Mouse (Mus musculus) forebrain, postnatal 0 days (tissue): Measurements from ENCODE around the gene Gpc6. TPM values are rescaled to one million over a fixed set of nuclear protein-coding genes. Genes with fewer than 3 reads are reported as not detected.
A peak's percentile ranks its signal among the peaks of the same experiment; 100 is the strongest.

Source experiments
- ATAC-seq: fragments of 200-750 bp; cut with Nextera tagmentation; 2 replicates; pipeline ENCODE4 v1.8.0; 2017; ENCODE audit warnings: mild to moderate bottlenecking, moderate library complexity
- DNase-seq: peaks from one replicate; pipeline ENCODE4 v3.0.0-alpha.2; 2015
- H3K27ac ChIP-seq: fragments of 300-500 bp; sonication (generic); 2 replicates; pipeline ENCODE4 v1.5.1; 2014; ENCODE audit warnings: low read depth, mild to moderate bottlenecking, antibody characterized with exemption, low read length, moderate library complexity, mixed read lengths
- H3K27me3 ChIP-seq: fragments of 300-500 bp; sonication (generic); 2 replicates; pipeline ENCODE4 v1.6.1; 2014; ENCODE audit warnings: mild to moderate bottlenecking, low read length, mixed read lengths; ENCODE audit not compliant: insufficient read depth
- H3K36me3 ChIP-seq: fragments of 300-500 bp; sonication (generic); 2 replicates; pipeline ENCODE4 v1.6.1; 2014; ENCODE audit warnings: mild to moderate bottlenecking, moderate library complexity; ENCODE audit not compliant: insufficient read depth
- H3K4me1 ChIP-seq: fragments of 300-500 bp; sonication (generic); 2 replicates; pipeline ENCODE4 v1.6.1; 2014; ENCODE audit warnings: antibody characterized with exemption; ENCODE audit not compliant: insufficient read depth
- H3K4me2 ChIP-seq: fragments of 300-500 bp; sonication (generic); 2 replicates; pipeline ENCODE4 v1.6.1; 2014; ENCODE audit warnings: low read depth, mild to moderate bottlenecking, moderate library complexity
- H3K4me3 ChIP-seq: fragments of 300-500 bp; sonication (generic); 2 replicates; pipeline ENCODE4 v1.5.1; 2014; ENCODE audit warnings: low read depth, low read length, mixed read lengths
- H3K9ac ChIP-seq: fragments of 300-500 bp; sonication (generic); 2 replicates; pipeline ENCODE4 v1.6.1; 2014; ENCODE audit warnings: mild to moderate bottlenecking
- H3K9me3 ChIP-seq: fragments of 300-500 bp; sonication (generic); 2 replicates; pipeline ENCODE4 v1.6.1; 2016; ENCODE audit warnings: low read length
- CTCF ChIP-seq: sonication (generic); IDR thresholded peaks from 2 replicates; pipeline ENCODE4 v1.5.1; 2016; ENCODE audit warnings: antibody characterized with exemption, control low read depth, low read depth
- WGBS: fragments of 180-500 bp; shearing (Covaris S2); extraction: QIAGEN DNeasy Blood & Tissue Kit; methylation state at CpG from one replicate; pipeline ENCODE4 v1.1.7; 2014; 5-methylcytosine and 5-hydroxymethylcytosine counted together
- polyA plus RNA-seq: library from polyadenylated mRNA; unstranded; fragments of >200 nt; fragmentation: Nextera tagmentation; extraction: Ambion mirVana; gene quantifications from 2 replicates; pipeline ENCODE4 v1.2.1, GENCODE M21; 2015
- total RNA-seq: library from RNA; depleted of rRNA; stranded (reverse); fragments of >200 nt; gene quantifications from 2 replicates; pipeline ENCODE4 v1.2.3, GENCODE M21; 2014

Gene Gpc6
- total and polyA plus RNA-seq, 2 experiments from 2014 or later = 10.9 to 20.8 TPM

GRCm38 (mm10) chr14:117351296-117351695 is 426.2 kb downstream of the Gpc6 start:
- H3K9me3 ChIP-seq = no peaks in the 10 kb centered on the region
- no peak for ATAC-seq
- H3K27ac ChIP-seq = no peak overlapping the region
- H3K27me3 ChIP-seq = no peaks in the 10 kb centered on the region
- H3K4me2 ChIP-seq = no peak overlapping the region
- no peaks in the 10 kb centered on the region for H3K4me1 ChIP-seq
- no peak overlapping the region for H3K9ac ChIP-seq
- TF ChIP-seq CTCF = no peak
- no peak overlapping the region for H3K4me3 ChIP-seq
- DNase-seq = no peak
- WGBS = 67% methylated on average over 7 of the region's 7 CpGs
- H3K36me3 ChIP-seq = no peaks in the 10 kb centered on the region

GRCm38 (mm10) chr14:117361155-117361964 is 436.2 kb downstream of the Gpc6 start:
- Histone ChIP-seq H3K4me1 (no peaks in the 10 kb centered on the region), H3K27ac (no peak overlapping the region), H3K36me3 (no peaks in the 10 kb centered on the region), H3K4me3 (no peak overlapping the region), H3K9ac (no peak overlapping the region), H3K4me2 (no peak overlapping the region), H3K9me3 (no peaks in the 10 kb centered on the region), H3K27me3 (no peaks in the 10 kb centered on the region)
- TF ChIP-seq CTCF = no peak
- DNase-seq (no peak), ATAC-seq (no peak; the same call in 1 of the 2 replicates)
- WGBS = 71% methylated on average over 9 of the region's 9 CpGs

- TF ChIP-seq CTCF = no peak
- H3K4me3 ChIP-seq = no peak overlapping the region
- ATAC-seq (no peak), DNase-seq (no peak)
- no peak overlapping the region for H3K27ac ChIP-seq
- H3K9me3 ChIP-seq = no peaks in the 10 kb centered on the region
- no peaks in the 10 kb centered on the region for H3K4me1 ChIP-seq
- no peak overlapping the region for H3K9ac ChIP-seq
- no peaks in the 10 kb centered on the region for H3K36me3 ChIP-seq
- no peak overlapping the region for H3K4me2 ChIP-seq
- no peaks in the 10 kb centered on the region for H3K27me3 ChIP-seq
- WGBS = 91% methylated on average over 2 of the region's 2 CpGs
These were observed 436.8 kb downstream of the Gpc6 start for GRCm38 (mm10) chr14:117361965-117362309.

GRCm38 (mm10) chr14:117369331-117369866 is 444.3 kb downstream of the Gpc6 start:
- Histone ChIP-seq H3K27me3 (no peaks in the 10 kb centered on the region), H3K27ac (no peak overlapping the region), H3K4me2 (no peak overlapping the region), H3K4me1 (no peaks in the 10 kb centered on the region), H3K9me3 (no peaks in the 10 kb centered on the region), H3K36me3 (no peaks in the 10 kb centered on the region), H3K9ac (no peak overlapping the region), H3K4me3 (no peak overlapping the region)
- no peak for TF ChIP-seq CTCF
- no peak for ATAC-seq
- DNase-seq = no peak
- 41% methylated on average over 18 of the region's 18 CpGs for WGBS

GRCm38 (mm10) chr14:117376822-117377376 is 451.8 kb downstream of the Gpc6 start:
- Histone ChIP-seq H3K27me3 (no peaks in the 10 kb centered on the region), H3K27ac (no peak overlapping the region), H3K4me3 (no peak overlapping the region), H3K4me2 (no peak overlapping the region), H3K9ac (no peak overlapping the region), H3K4me1 (no peaks in the 10 kb centered on the region), H3K9me3 (no peaks in the 10 kb centered on the region), H3K36me3 (no peaks in the 10 kb centered on the region)
- DNase-seq = no peak
- no peak for ATAC-seq
- 53% methylated on average over 4 of the region's 4 CpGs for WGBS
- no peak for TF ChIP-seq CTCF

GRCm38 (mm10) chr14:117379979-117380378 is 454.9 kb downstream of the Gpc6 start:
- no peaks in the 10 kb centered on the region for H3K4me1 ChIP-seq
- 69% methylated on average over 6 of the region's 6 CpGs for WGBS
- no peaks in the 10 kb centered on the region for H3K9me3 ChIP-seq
- H3K9ac ChIP-seq = no peak overlapping the region
- H3K4me2 ChIP-seq = no peak overlapping the region
- H3K27me3 ChIP-seq = no peaks in the 10 kb centered on the region
- no peak overlapping the region for H3K4me3 ChIP-seq
- no peak for ATAC-seq
- no peak for TF ChIP-seq CTCF
- no peak for DNase-seq
- no peaks in the 10 kb centered on the region for H3K36me3 ChIP-seq
- H3K27ac ChIP-seq = no peak overlapping the region

- Histone ChIP-seq H3K27me3 (no peaks in the 10 kb centered on the region), H3K9me3 (no peaks in the 10 kb centered on the region), H3K4me1 (no peaks in the 10 kb centered on the region), H3K9ac (no peak overlapping the region), H3K4me2 (no peak overlapping the region), H3K27ac (no peak overlapping the region), H3K36me3 (no peaks in the 10 kb centered on the region), H3K4me3 (no peak overlapping the region)
- 46% methylated on average over 7 of the region's 7 CpGs for WGBS
- TF ChIP-seq CTCF = no peak
- DNase-seq (peak; percentile 48), ATAC-seq (peak; percentile 88)
These were observed 458.1 kb downstream of the Gpc6 start for GRCm38 (mm10) chr14:117383188-117383587.
